Mouse (Mus musculus): ENCODE results near the gene Ccdc137. TPM values are rescaled to one million over a fixed set of nuclear protein-coding genes. Genes with fewer than 3 reads are reported as not detected.

Gene Ccdc137
- total RNA-seq, 1 experiment from 2014 or later: 48.6 TPM

- ATAC-seq (ENCODE audit: extremely low read depth, insufficient number of reproducible peaks, low FRiP score, poor library complexity, severe bottlenecking): no peak
These were observed 2.5 kb upstream of the Ccdc137 start for GRCm38 (mm10) chr11:120455413-120455812.

- no peak for ATAC-seq (ENCODE audit: extremely low read depth, insufficient number of reproducible peaks, low FRiP score, poor library complexity, severe bottlenecking)
These were observed 545 bp upstream of the Ccdc137 start for GRCm38 (mm10) chr11:120457370-120457769.

GRCm38 (mm10) chr11:120458847-120459597 lies 1.1 kb downstream of the Ccdc137 start:
- no peak for ATAC-seq (ENCODE audit: extremely low read depth, insufficient number of reproducible peaks, low FRiP score, poor library complexity, severe bottlenecking)

- no peak for ATAC-seq (ENCODE audit: extremely low read depth, insufficient number of reproducible peaks, low FRiP score, poor library complexity, severe bottlenecking)
These were observed 5.6 kb downstream of the Ccdc137 start for GRCm38 (mm10) chr11:120463536-120463935.

GRCm38 (mm10) chr11:120464365-120464764 lies 6.5 kb downstream of the Ccdc137 start:
- no peak for ATAC-seq (ENCODE audit: extremely low read depth, insufficient number of reproducible peaks, low FRiP score, poor library complexity, severe bottlenecking)

- ATAC-seq (ENCODE audit: extremely low read depth, insufficient number of reproducible peaks, low FRiP score, poor library complexity, severe bottlenecking): no peak
These were observed 7.6 kb downstream of the Ccdc137 start for GRCm38 (mm10) chr11:120465521-120465920.

GRCm38 (mm10) chr11:120467051-120467735 lies 9.3 kb downstream of the Ccdc137 start, which contains the start of gene Arl16:
Arl16 (minus strand) TSS chr11:120467607.
- peak; percentile 97 for ATAC-seq (ENCODE audit: extremely low read depth, insufficient number of reproducible peaks, low FRiP score, poor library complexity, severe bottlenecking)

GRCm38 (mm10) chr11:120467736-120468092 lies 9.8 kb downstream of the Ccdc137 start:
- ATAC-seq (ENCODE audit: extremely low read depth, insufficient number of reproducible peaks, low FRiP score, poor library complexity, severe bottlenecking): no peak

- ATAC-seq (ENCODE audit: extremely low read depth, insufficient number of reproducible peaks, low FRiP score, poor library complexity, severe bottlenecking): no peak
These were observed 14.1 kb downstream of the Ccdc137 start for GRCm38 (mm10) chr11:120472052-120472451.

GRCm38 (mm10) chr11:120483448-120483934 lies 25.6 kb downstream of the Ccdc137 start:
- no peak for ATAC-seq (ENCODE audit: extremely low read depth, insufficient number of reproducible peaks, low FRiP score, poor library complexity, severe bottlenecking)

- ATAC-seq (ENCODE audit: extremely low read depth, insufficient number of reproducible peaks, low FRiP score, poor library complexity, severe bottlenecking): peak; percentile 88
These were observed 26.5 kb downstream of the Ccdc137 start, which contains the start of gene Mrpl12 for GRCm38 (mm10) chr11:120484265-120484981. Mrpl12 (plus strand) TSS chr11:120484613.

- no peak for ATAC-seq (ENCODE audit: extremely low read depth, insufficient number of reproducible peaks, low FRiP score, poor library complexity, severe bottlenecking)
These were observed 27.3 kb downstream of the Ccdc137 start for GRCm38 (mm10) chr11:120485251-120485650.

GRCm38 (mm10) chr11:120488516-120488915 lies 30.6 kb downstream of the Ccdc137 start:
- no peak for ATAC-seq (ENCODE audit: extremely low read depth, insufficient number of reproducible peaks, low FRiP score, poor library complexity, severe bottlenecking)

GRCm38 (mm10) chr11:120489054-120489761 lies 31.3 kb downstream of the Ccdc137 start:
- ATAC-seq (ENCODE audit: extremely low read depth, insufficient number of reproducible peaks, low FRiP score, poor library complexity, severe bottlenecking): peak; percentile 60

- ATAC-seq (ENCODE audit: extremely low read depth, insufficient number of reproducible peaks, low FRiP score, poor library complexity, severe bottlenecking): no peak
These were observed 32.6 kb downstream of the Ccdc137 start for GRCm38 (mm10) chr11:120490291-120491046.

GRCm38 (mm10) chr11:120491317-120492023 lies 33.6 kb downstream of the Ccdc137 start, which contains the start of gene Slc25a10:
Slc25a10 (plus strand) TSS chr11:120491840.
- peak; percentile 46 for ATAC-seq (ENCODE audit: extremely low read depth, insufficient number of reproducible peaks, low FRiP score, poor library complexity, severe bottlenecking)

GRCm38 (mm10) chr11:120492024-120492877 lies 34.3 kb downstream of the Ccdc137 start:
- ATAC-seq (ENCODE audit: extremely low read depth, insufficient number of reproducible peaks, low FRiP score, poor library complexity, severe bottlenecking): peak; percentile 14; the same call in 1 of the 2 replicates

Data from neutrophil, adult 5-6 weeks (primary cell).